Mouse (Mus musculus) gastrocnemius, postnatal 25 days (tissue): Measurements from ENCODE around the gene Gle1. TPM values are rescaled to one million over a fixed set of nuclear protein-coding genes. Genes with fewer than 3 reads are reported as not detected.

Experiments used
- DNase-seq: peaks from one replicate; pipeline ENCODE4 v3.0.0; 2022
- microRNA-seq, 2 experiments: library from miRNA; unstranded; fragments of <30 nt; microRNA quantifications; one replicate each; pipeline ENCODE4 v1.2.0; 2021; ENCODE audit warnings: borderline replicate concordance in 2 of 2
- total RNA-seq, 2 experiments: library from RNA; stranded (reverse); gene quantifications; 1 replicate in 1 of 2; 2 replicates in 1 of 2; pipeline ENCODE4 v1.2.3; 2021

Gle1 gene
- total RNA-seq, 2 experiments from 2014 or later = 19.7 to 21.3 TPM

DNA sequence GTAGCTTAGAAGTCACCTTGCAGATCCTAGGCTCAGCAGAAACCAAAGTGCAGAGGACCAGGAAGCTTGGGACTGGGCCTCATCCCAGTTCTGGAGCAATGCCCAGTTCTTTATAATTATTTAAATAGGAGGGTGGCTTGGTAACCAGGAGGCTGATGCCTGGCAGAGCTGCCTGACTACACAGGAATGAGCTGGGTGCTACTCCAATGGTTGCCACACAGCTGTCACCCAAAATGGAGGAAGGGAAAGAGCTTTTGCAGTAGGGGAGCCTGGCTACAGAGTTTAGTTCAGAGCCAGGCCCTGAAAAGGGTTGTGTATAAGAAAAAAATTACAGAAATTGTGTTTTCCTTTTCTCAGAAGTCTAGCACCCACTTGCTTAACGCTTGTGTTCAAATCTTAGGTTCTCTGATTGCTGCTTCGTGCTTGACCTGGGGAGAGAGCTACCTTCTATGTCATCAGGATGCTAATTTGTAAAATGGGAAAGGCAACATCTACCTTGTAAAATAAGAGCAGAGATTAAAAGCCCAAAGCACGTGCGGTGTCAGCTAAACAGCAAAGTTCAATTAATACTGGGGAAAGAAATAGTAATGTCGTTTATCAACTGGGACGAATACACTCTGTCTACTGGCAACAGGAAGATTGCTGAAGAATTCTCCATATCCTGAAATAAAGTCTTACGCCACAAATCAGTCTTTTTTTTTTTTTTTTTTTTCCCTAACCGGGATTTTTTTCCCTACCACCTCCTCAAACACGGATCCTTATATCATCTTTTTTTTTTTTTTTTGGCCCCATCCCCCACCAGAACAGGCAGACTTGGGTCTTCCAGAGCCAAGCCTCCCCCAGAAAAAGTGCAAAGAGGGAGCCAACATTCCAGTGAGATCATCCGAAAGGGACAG is 29.4 kb downstream of the Gle1 start:
- no peak for DNase-seq

DNA sequence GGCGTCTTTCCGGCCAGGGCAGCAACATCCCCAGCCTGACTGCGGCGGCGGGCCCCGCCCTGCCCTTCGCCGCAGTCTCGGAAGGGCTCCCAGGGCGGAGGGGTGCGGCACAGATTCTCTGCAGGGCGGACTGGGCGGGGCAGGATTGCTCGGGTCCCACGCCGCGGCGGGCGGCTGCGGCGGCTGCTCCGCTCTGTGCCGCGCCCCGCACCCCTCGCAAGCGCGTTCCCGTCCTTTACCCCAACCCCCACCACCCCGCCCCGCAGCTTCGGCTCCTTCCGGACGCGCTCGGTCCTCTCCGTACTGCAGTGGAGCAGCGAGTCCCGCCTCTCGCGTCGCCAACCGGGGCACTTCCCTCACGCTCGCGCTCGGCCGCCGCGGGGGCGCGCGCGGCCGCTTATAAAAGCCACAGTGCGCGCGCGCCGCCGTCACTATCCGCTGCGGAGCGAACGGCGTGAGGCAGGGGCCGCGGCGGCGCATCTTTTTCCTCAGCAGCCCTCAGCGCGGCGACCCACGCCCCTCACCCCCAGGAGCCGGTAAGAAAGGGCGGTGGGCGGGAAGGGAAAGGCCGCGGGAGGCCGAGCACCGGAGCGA is 30.1 kb downstream of the Gle1 start, which contains the start of gene Sptan1:
Gene Sptan1, plus strand, starts transcription at position 311 of the 594 bp plus-strand sequence.
- DNase-seq = peak; percentile 98

GRCm38 (mm10) chr2:29965906-29966305 is 30.7 kb downstream of the Gle1 start:
- no peak for DNase-seq

DNA sequence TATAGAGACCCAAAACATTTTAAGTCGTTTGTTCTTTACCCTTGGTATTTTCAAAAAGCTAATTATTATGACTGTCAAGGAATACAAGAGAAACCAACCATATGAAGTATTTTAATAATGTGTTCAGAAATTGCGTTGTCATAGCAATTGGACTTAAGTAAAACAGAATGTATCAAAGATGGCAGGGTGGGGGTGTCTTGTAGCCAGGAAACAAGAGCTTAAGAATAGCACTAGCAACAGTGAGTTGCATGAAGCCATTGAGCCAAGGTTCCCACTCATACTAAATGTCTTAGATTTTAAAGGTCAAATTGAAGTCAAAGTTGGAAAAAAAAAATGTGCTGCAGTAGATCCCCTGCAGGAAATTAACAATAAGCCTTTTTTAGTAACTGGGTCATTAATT is 31.6 kb downstream of the Gle1 start:
- no peak for DNase-seq

DNA sequence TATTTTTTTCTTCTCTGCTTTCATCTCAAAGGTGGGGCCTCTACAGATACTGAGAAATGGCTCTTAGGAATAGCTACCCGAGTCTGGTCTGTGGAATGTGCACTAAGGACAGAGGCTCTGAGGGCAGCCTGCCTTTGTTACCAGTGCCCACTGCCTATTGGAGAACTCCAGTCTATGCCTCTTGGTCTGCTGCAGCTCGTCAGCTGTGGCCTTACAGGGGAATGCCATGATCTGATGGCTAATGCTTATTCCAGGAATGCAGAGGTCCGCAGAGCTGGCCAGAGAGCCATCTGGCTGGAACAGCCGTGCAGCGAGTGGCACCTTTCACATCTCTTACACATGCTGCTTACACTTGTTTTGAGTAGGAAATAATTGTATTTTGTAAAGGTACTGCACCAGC is 32.5 kb downstream of the Gle1 start:
- DNase-seq = no peak

- DNase-seq = no peak
Observed at GRCm38 (mm10) chr2:29968638-29969037, 33.4 kb downstream of the Gle1 start.

- DNase-seq = peak; percentile 58
Observed at GRCm38 (mm10) chr2:29971838-29972635, 36.8 kb downstream of the Gle1 start.

DNA sequence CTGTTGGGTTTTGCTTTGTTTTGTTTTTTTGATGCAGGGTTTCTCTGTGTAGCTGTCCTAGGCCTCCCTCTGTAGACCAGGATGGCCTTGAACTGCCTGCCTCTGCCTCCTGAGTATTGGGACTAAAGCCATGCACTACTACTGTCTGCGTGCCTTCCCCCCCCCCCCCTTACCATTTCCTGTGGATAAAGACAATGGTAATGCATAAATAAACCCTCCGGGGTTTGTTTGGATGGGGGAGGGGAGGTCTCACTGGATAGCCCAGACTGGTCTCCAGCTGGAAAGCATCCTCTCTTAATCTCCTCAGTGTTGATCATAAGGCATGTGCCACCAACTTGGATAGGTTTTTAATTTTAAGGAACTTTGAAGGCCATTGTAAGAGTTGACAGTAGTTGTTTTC is 38.3 kb downstream of the Gle1 start:
- no peak for DNase-seq

GRCm38 (mm10) chr2:29977307-29977706 is 42.1 kb downstream of the Gle1 start:
- no peak for DNase-seq

- DNase-seq = no peak
Observed at GRCm38 (mm10) chr2:29980661-29981060, 45.4 kb downstream of the Gle1 start.

- no peak for DNase-seq
Observed at GRCm38 (mm10) chr2:29991962-29992361, 56.7 kb downstream of the Gle1 start.

GRCm38 (mm10) chr2:30009101-30009500 is 73.9 kb downstream of the Gle1 start:
- DNase-seq = no peak

Small RNA genes lying within 50 kb of the gene (microRNA-seq; reads per million reads assigned to microRNA genes)
- gene Mir6997 = 0 reads per million in 2 experiments

Other genes starting within 250 kb of the Gle1 start
- gene Gm13420, start 183.7 kb upstream of the Gle1 start, total RNA-seq = not detected
- gene Gm13547, start 176.1 kb upstream of the Gle1 start, total RNA-seq = not detected
- gene Coq4, start 147.9 kb upstream of the Gle1 start, total RNA-seq = 1 to 10 TPM; 7.4 to 8.3 TPM
- gene Trub2, start 146.9 kb upstream of the Gle1 start, total RNA-seq = 10 to 100 TPM; 24.8 to 24.9 TPM
- 10 to 100 TPM in 1 of 2 experiments, 1 to 10 TPM in 1; 8.2 to 10.7 TPM for gene Slc27a4, start 132.8 kb upstream of the Gle1 start, total RNA-seq
- 10 to 100 TPM; 20.9 to 26.0 TPM for gene Urm1, start 115.4 kb upstream of the Gle1 start, total RNA-seq
- 10 to 100 TPM in 1 of 2 experiments, 1 to 10 TPM in 1; 8.5 to 10.6 TPM for gene Cercam, start 66.3 kb upstream of the Gle1 start, total RNA-seq
- 10 to 100 TPM; 10.3 to 14.7 TPM for gene Odf2, start 46.2 kb upstream of the Gle1 start, total RNA-seq
- 10 to 100 TPM; 56.9 to 64.4 TPM for gene Sptan1, start 30.1 kb downstream of the Gle1 start, total RNA-seq
- gene Wdr34, start 113.5 kb downstream of the Gle1 start, total RNA-seq = 1 to 10 TPM; 3.3 to 3.4 TPM
- 10 to 100 TPM; 75.4 to 85.1 TPM for gene Set, start 122.0 kb downstream of the Gle1 start, total RNA-seq
- 1 to 10 TPM; 3.8 to 5.4 TPM for gene Pkn3, start 142.3 kb downstream of the Gle1 start, total RNA-seq
- 1 to 10 TPM; 2.4 to 3.1 TPM for gene Zdhhc12, start 158.2 kb downstream of the Gle1 start, total RNA-seq
- 10 to 100 TPM; 20.1 to 20.3 TPM for gene Zer1, start 189.2 kb downstream of the Gle1 start, total RNA-seq
- 10 to 100 TPM; 12.2 to 13.5 TPM for gene Tbc1d13, start 198.3 kb downstream of the Gle1 start, total RNA-seq
- gene Endog, start 236.1 kb downstream of the Gle1 start, total RNA-seq = 10 to 100 TPM; 56.2 to 62.1 TPM
- 1 to 10 TPM; 4.3 to 4.8 TPM for gene Spout1, start 243.0 kb downstream of the Gle1 start, total RNA-seq